Comparison of ENCODE assay signal across 8 mouse cellular contexts in the genomic region with DNA sequence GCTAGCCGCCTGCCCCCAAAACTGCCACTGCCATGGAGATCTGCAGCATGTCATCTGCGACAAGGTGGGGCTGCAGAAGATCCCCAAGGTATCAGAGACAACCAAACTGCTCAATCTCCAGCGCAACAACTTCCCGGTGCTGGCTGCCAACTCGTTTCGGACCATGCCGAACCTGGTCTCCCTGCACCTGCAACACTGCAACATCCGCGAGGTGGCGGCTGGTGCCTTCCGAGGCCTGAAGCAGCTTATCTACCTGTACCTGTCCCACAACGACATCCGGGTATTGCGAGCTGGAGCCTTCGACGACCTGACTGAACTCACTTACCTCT. TPM values are rescaled to one million over a fixed set of nuclear protein-coding genes. Genes with fewer than 3 reads are reported as not detected.
DNase-seq lines count a peak whose midpoint lies in the region; ATAC-seq and TF ChIP-seq lines count a peak whose summit lies in the region.

No protein-coding gene starts in this region.

- no peak for ATAC-seq in kidney, postnatal 0 days (replicated peaks; ENCODE audit: low FRiP score, low read depth)
- no peak for ATAC-seq in embryonic facial prominence, embryonic 13.5 days (ENCODE audit: insufficient number of reproducible peaks, insufficient read depth, low FRiP score, low TSS enrichment, low read depth)
- ATAC-seq in limb, embryonic 13.5 days (ENCODE audit: low FRiP score, low read depth): no peak
- no peak for ATAC-seq in erythroid progenitor cell, adult 5-6 weeks (replicated peaks; ENCODE audit: low FRiP score, poor library complexity, severe bottlenecking)

- no peaks in the 10 kb centered on the region for H3K27me3 ChIP-seq in kidney, postnatal 0 days (ENCODE audit: insufficient read depth, low read length)
- no peaks in the 10 kb centered on the region for H3K27me3 ChIP-seq in kidney, adult 2 months (replicated peaks; ENCODE audit: control insufficient read depth, insufficient read depth, low read length)
- peaks cover 33% of the 10 kb centered on the region for H3K27me3 ChIP-seq in embryonic facial prominence, embryonic 13.5 days
- peaks cover 32% of the 10 kb centered on the region for H3K27me3 ChIP-seq in limb, embryonic 13.5 days

- H3K36me3 ChIP-seq in kidney, postnatal 0 days (ENCODE audit: insufficient read depth, low read length): no peaks in the 10 kb centered on the region
- H3K36me3 ChIP-seq in kidney, adult 2 months (ENCODE audit: control insufficient read depth, insufficient read depth, low read length): no peaks in the 10 kb centered on the region
- peaks cover 22% of the 10 kb centered on the region for H3K36me3 ChIP-seq in embryonic facial prominence, embryonic 13.5 days
- peaks cover 20% of the 10 kb centered on the region for H3K36me3 ChIP-seq in limb, embryonic 13.5 days

- peak; percentile 40 for TF ChIP-seq CTCF in kidney, postnatal 0 days (IDR thresholded peaks at IDR 0.05; ENCODE audit: low read depth)
- TF ChIP-seq CTCF in kidney, adult 2 months (conservative IDR thresholded peaks at IDR 0.05; ENCODE audit: insufficient read depth, insufficient read length, low read depth, low read length): no peak; the same call in 1 of the 2 replicates

- 40% methylated on average over 16 of the region's 16 CpGs for WGBS in kidney, postnatal 0 days
- 65% methylated on average over 16 of the region's 16 CpGs for WGBS in kidney, adult 2 months
- WGBS in embryonic facial prominence, embryonic 13.5 days: 9% methylated on average over 16 of the region's 16 CpGs
- WGBS in limb, embryonic 13.5 days: 13% methylated on average over 16 of the region's 16 CpGs

- H3K27ac ChIP-seq in kidney, postnatal 0 days: no peak overlapping the region
- H3K27ac ChIP-seq in kidney, adult 2 months (ENCODE audit: insufficient read depth, low read depth, low read length): no peak overlapping the region
- H3K27ac ChIP-seq in embryonic facial prominence, embryonic 13.5 days: peak overlapping the region; percentile 49; the same call in 1 of the 2 replicates
- H3K27ac ChIP-seq in limb, embryonic 13.5 days: peak overlapping the region; percentile 70; the same call in 1 of the 2 replicates

- H3K4me3 ChIP-seq in kidney, postnatal 0 days (replicated peaks; ENCODE audit: low read depth, low read length): no peak overlapping the region
- H3K4me3 ChIP-seq in kidney, adult 2 months (ENCODE audit: insufficient read depth, low read depth, low read length): no peak overlapping the region
- H3K4me3 ChIP-seq in embryonic facial prominence, embryonic 13.5 days: peak overlapping the region; percentile 32
- H3K4me3 ChIP-seq in limb, embryonic 13.5 days: peak overlapping the region; percentile 32

- peaks cover 13% of the 10 kb centered on the region; the same call in 1 of the 2 replicates for H3K4me1 ChIP-seq in kidney, postnatal 0 days (replicated peaks; ENCODE audit: insufficient read depth, low read length)
- no peaks in the 10 kb centered on the region for H3K4me1 ChIP-seq in kidney, adult 2 months (ENCODE audit: control insufficient read depth, insufficient read depth, low read length)
- peaks cover 22% of the 10 kb centered on the region for H3K4me1 ChIP-seq in embryonic facial prominence, embryonic 13.5 days
- H3K4me1 ChIP-seq in limb, embryonic 13.5 days: peaks cover 28% of the 10 kb centered on the region

- no peaks in the 10 kb centered on the region for H3K9me3 ChIP-seq in kidney, postnatal 0 days (replicated peaks; ENCODE audit: low read length)
- H3K9me3 ChIP-seq in embryonic facial prominence, embryonic 13.5 days: no peaks in the 10 kb centered on the region
- no peaks in the 10 kb centered on the region for H3K9me3 ChIP-seq in limb, embryonic 13.5 days

- TF ChIP-seq POLR2A in kidney, adult 2 months (IDR thresholded peaks at IDR 0.05; ENCODE audit: low read depth, low read length): no peak

- H3K9ac ChIP-seq in kidney, postnatal 0 days (ENCODE audit: low read depth, low read length): no peak overlapping the region
- H3K9ac ChIP-seq in embryonic facial prominence, embryonic 13.5 days: peak overlapping the region; percentile 55
- peak overlapping the region; percentile 54 for H3K9ac ChIP-seq in limb, embryonic 13.5 days

- peak overlapping the region; percentile 40 for H3K4me2 ChIP-seq in kidney, postnatal 0 days (ENCODE audit: low read length)
- peak overlapping the region; percentile 56 for H3K4me2 ChIP-seq in embryonic facial prominence, embryonic 13.5 days
- peak overlapping the region; percentile 61 for H3K4me2 ChIP-seq in limb, embryonic 13.5 days (replicated peaks)

- DNase-seq in kidney, postnatal 0 days (ENCODE audit: low spot score): no peak
- DNase-seq in kidney, adult 2 months: no peak
- peak; percentile 56 for DNase-seq in naive thymus-derived CD4-positive, alpha-beta T cell, adult 2 months (ENCODE audit: low read depth)
- DNase-seq in left cerebral cortex, adult 11 months (ENCODE audit: low spot score): no peak
- DNase-seq in embryo, embryonic 11 days: no peak

RNA-seq across cellular contexts. Expression of gene Chad, which starts 0.3 kb away (rescaled TPM):
- polyA plus RNA-seq in kidney, postnatal 0 days (2015; fragmentation: Nextera tagmentation; extraction: Ambion mirVana): 0.41 and 0.50 TPM in 2 replicates
- polyA plus RNA-seq in kidney, adult 2 months (2012; rRNA removed): 0.10 and 0.22 TPM in 2 replicates
- 7.1 and 8.4 TPM in 2 replicates for polyA plus RNA-seq in embryonic facial prominence, embryonic 13.5 days (2015; fragmentation: Nextera tagmentation; extraction: Ambion mirVana)
- 14.1 and 17.3 TPM in 2 replicates for polyA plus RNA-seq in limb, embryonic 13.5 days (2015; fragmentation: Nextera tagmentation; extraction: Ambion mirVana)
- not detected in 2 replicates for total RNA-seq in erythroid progenitor cell, adult 5-6 weeks (2015; ENCODE audit: low replicate concordance)
- not detected in 2 replicates for total RNA-seq in erythroid progenitor cell, adult 5-6 weeks (2017; ENCODE audit: low replicate concordance)

RNA-seq across cellular contexts. Expression of gene Rsad1, which starts 16.1 kb away (rescaled TPM):
- polyA plus RNA-seq in kidney, postnatal 0 days (2015; fragmentation: Nextera tagmentation; extraction: Ambion mirVana): 4.0 and 5.6 TPM in 2 replicates
- polyA plus RNA-seq in kidney, adult 2 months (2012; rRNA removed): 8.6 and 10.1 TPM in 2 replicates
- 4.0 and 4.6 TPM in 2 replicates for polyA plus RNA-seq in embryonic facial prominence, embryonic 13.5 days (2015; fragmentation: Nextera tagmentation; extraction: Ambion mirVana)
- polyA plus RNA-seq in limb, embryonic 13.5 days (2015; fragmentation: Nextera tagmentation; extraction: Ambion mirVana): 4.8 and 6.4 TPM in 2 replicates
- 0.84 TPM in 1 of 2 replicates, not detected in the other for total RNA-seq in erythroid progenitor cell, adult 5-6 weeks (2015; ENCODE audit: low replicate concordance)
- total RNA-seq in erythroid progenitor cell, adult 5-6 weeks (2017; ENCODE audit: low replicate concordance): 0.23 and 0.26 TPM in 2 replicates

RNA-seq across cellular contexts. Expression of gene Acsf2, which starts 36.6 kb away (rescaled TPM):
- polyA plus RNA-seq in kidney, postnatal 0 days (2015; fragmentation: Nextera tagmentation; extraction: Ambion mirVana): 6.6 and 7.0 TPM in 2 replicates
- polyA plus RNA-seq in kidney, adult 2 months (2012; rRNA removed): 29.6 and 36.2 TPM in 2 replicates
- 7.1 and 8.3 TPM in 2 replicates for polyA plus RNA-seq in embryonic facial prominence, embryonic 13.5 days (2015; fragmentation: Nextera tagmentation; extraction: Ambion mirVana)
- 7.0 and 7.5 TPM in 2 replicates for polyA plus RNA-seq in limb, embryonic 13.5 days (2015; fragmentation: Nextera tagmentation; extraction: Ambion mirVana)
- total RNA-seq in erythroid progenitor cell, adult 5-6 weeks (2015; ENCODE audit: low replicate concordance): 4.2 and 9.7 TPM in 2 replicates
- 2.3 and 2.5 TPM in 2 replicates for total RNA-seq in erythroid progenitor cell, adult 5-6 weeks (2017; ENCODE audit: low replicate concordance)

RNA-seq across cellular contexts. Expression of gene Mycbpap, which starts 43.6 kb away (rescaled TPM):
- 3.2 and 3.5 TPM in 2 replicates for polyA plus RNA-seq in kidney, postnatal 0 days (2015; fragmentation: Nextera tagmentation; extraction: Ambion mirVana)
- 5.0 TPM in 2 replicates for polyA plus RNA-seq in kidney, adult 2 months (2012; rRNA removed)
- polyA plus RNA-seq in embryonic facial prominence, embryonic 13.5 days (2015; fragmentation: Nextera tagmentation; extraction: Ambion mirVana): 1.4 and 3.6 TPM in 2 replicates
- 3.8 and 4.4 TPM in 2 replicates for polyA plus RNA-seq in limb, embryonic 13.5 days (2015; fragmentation: Nextera tagmentation; extraction: Ambion mirVana)
- not detected in 2 replicates for total RNA-seq in erythroid progenitor cell, adult 5-6 weeks (2015; ENCODE audit: low replicate concordance)
- not detected in 2 replicates for total RNA-seq in erythroid progenitor cell, adult 5-6 weeks (2017; ENCODE audit: low replicate concordance)

Comparison
In these comparisons a context has a peak if more than half of its experiments do, and no peak if none do; other contexts are left out.
1. H3K27ac ChIP-seq: peak in embryonic facial prominence, embryonic 13.5 days (single experiment) and limb, embryonic 13.5 days (single experiment); none in kidney, postnatal 0 days (single experiment) and kidney, adult 2 months (single experiment).
2. H3K4me3 ChIP-seq: peak in embryonic facial prominence, embryonic 13.5 days (single experiment) and limb, embryonic 13.5 days (single experiment); none in kidney, postnatal 0 days (single experiment) and kidney, adult 2 months (single experiment).
3. Peak in every context shown above with its lines, with median percentiles within 50 percentile points of each other: H3K4me2 ChIP-seq.